Mouse (Mus musculus) heart, embryonic 11.5 days (tissue): Measurements from ENCODE around the gene St5. TPM values are rescaled to one million over a fixed set of nuclear protein-coding genes. Genes with fewer than 3 reads are reported as not detected.
A peak's percentile ranks its signal among the peaks of the same experiment; 100 is the strongest.

Experiments used
- ATAC-seq: fragments of 200-750 bp; cut with Nextera tagmentation; replicated peaks from 2 replicates; pipeline ENCODE4 v1.8.0; 2017; ENCODE audit warnings: moderate library complexity; ENCODE audit not compliant: insufficient number of reproducible peaks, low FRiP score, low TSS enrichment
- H3K27ac ChIP-seq: fragments of 300-500 bp; sonication (generic); 2 replicates; pipeline ENCODE4 v1.5.1; 2014; ENCODE audit warnings: mild to moderate bottlenecking, low read depth, low read length
- H3K27me3 ChIP-seq: fragments of 300-500 bp; sonication (generic); 2 replicates; pipeline ENCODE4 v1.6.1; 2014; ENCODE audit warnings: mild to moderate bottlenecking, low read length, mixed read lengths; ENCODE audit not compliant: control insufficient read depth, insufficient read depth
- H3K36me3 ChIP-seq: fragments of 300-500 bp; sonication (generic); 2 replicates; pipeline ENCODE4 v1.6.1; 2014; ENCODE audit warnings: mild to moderate bottlenecking, low read length, moderate library complexity, mixed read lengths; ENCODE audit not compliant: control insufficient read depth, insufficient read depth
- H3K4me1 ChIP-seq: fragments of 300-500 bp; sonication (generic); 2 replicates; pipeline ENCODE4 v1.6.1; 2014; ENCODE audit warnings: low read length; ENCODE audit not compliant: control insufficient read depth, insufficient read depth
- H3K4me2 ChIP-seq: fragments of 300-500 bp; sonication (generic); 2 replicates; pipeline ENCODE4 v1.6.1; 2014; ENCODE audit warnings: mild to moderate bottlenecking, moderate library complexity
- H3K4me3 ChIP-seq: fragments of 300-500 bp; sonication (generic); 2 replicates; pipeline ENCODE4 v1.5.1; 2014; ENCODE audit warnings: low read depth, low read length
- H3K9ac ChIP-seq: fragments of 300-500 bp; sonication (generic); 2 replicates; pipeline ENCODE4 v1.6.1; 2014; ENCODE audit warnings: mild to moderate bottlenecking, low read depth, low read length, moderate library complexity
- H3K9me3 ChIP-seq: fragments of 300-500 bp; sonication (generic); replicated peaks from 2 replicates; pipeline ENCODE4 v1.6.1; 2016; ENCODE audit warnings: low read length; ENCODE audit not compliant: control insufficient read depth
- WGBS: fragments of 180-500 bp; shearing (Covaris S2); extraction: QIAGEN DNeasy Blood & Tissue Kit; methylation state at CpG from one replicate; pipeline ENCODE4 v1.1.7; 2014; ENCODE audit not compliant: insufficient replicate concordance; 5-methylcytosine and 5-hydroxymethylcytosine counted together
- polyA plus RNA-seq: library from polyadenylated mRNA; unstranded; fragments of >200 nt; fragmentation: Nextera tagmentation; extraction: Ambion mirVana; gene quantifications from 2 replicates; pipeline ENCODE4 v1.2.1, GENCODE M21; 2014

The St5 gene
- polyA plus RNA-seq, 1 experiment from 2014 or later, result 31.0 TPM

DNA sequence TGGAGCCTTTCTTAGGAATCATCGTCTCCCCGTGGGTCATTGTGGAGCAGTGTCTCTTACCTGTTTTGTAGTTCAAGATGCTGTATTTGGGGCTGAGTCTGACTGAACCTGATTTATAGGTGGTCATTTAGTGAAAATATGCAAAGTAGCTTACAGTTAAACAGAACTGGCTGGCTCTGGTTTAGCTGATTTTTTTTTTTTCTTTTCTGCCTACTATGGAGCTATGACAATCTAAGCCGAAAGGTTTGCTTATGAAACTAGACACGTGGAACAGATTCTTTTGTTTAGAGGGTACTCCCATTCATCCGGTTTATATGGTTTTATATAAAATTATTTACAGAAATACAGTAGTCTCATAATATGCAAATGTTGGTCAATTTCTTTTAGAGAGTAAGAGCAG, 28.2 kb upstream of the St5 start, which contains the start of gene Ascl3:
Ascl3 (minus strand) TSS at position 101 of the 400 bp plus-strand sequence.
- no peaks in the 10 kb centered on the region for H3K4me1 ChIP-seq
- ATAC-seq, result no peak
- H3K4me2 ChIP-seq, result no peak within 1 kb of the TSS
- no peak within 1 kb of the TSS for H3K27ac ChIP-seq
- H3K9me3 ChIP-seq, result no peaks in the 10 kb centered on the region
- no peaks in the 10 kb centered on the region for H3K27me3 ChIP-seq
- H3K36me3 ChIP-seq, result no peaks in the 10 kb centered on the region
- 88% methylated on average over 5 of the region's 5 CpGs for WGBS
- no peak within 1 kb of the TSS for H3K9ac ChIP-seq
- no peak within 1 kb of the TSS for H3K4me3 ChIP-seq

DNA sequence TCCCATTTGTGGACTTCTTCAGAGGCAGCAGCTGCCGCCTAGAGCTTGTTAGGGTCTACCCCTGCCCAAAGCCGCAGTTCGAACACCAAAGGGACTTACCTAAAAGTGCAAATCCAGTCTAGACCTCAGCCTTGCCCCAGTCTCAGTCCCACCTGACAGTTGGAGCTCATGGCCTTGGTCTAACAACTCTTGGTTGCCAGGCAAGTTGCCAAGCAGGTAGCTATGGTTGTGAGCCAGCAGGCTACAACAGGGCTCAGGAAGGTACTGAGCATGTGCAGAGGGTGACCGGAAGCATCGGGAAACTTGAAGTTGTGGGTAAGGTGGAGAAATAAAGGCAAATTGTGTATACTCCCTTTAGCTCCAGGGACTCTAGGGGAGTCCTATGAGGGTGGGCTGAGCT, 20.3 kb upstream of the St5 start, which contains the start of gene BC051019:
BC051019 (minus strand) TSS at position 154 of the 400 bp plus-strand sequence.
- no peak for ATAC-seq
- Histone ChIP-seq H3K27me3 (no peaks in the 10 kb centered on the region), H3K9ac (no peak within 1 kb of the TSS), H3K9me3 (0 out of 2 replicates have a peak, but pooled peaks cover 2% of the 10 kb centered on the region), H3K36me3 (no peaks in the 10 kb centered on the region), H3K4me2 (no peak within 1 kb of the TSS), H3K4me1 (no peaks in the 10 kb centered on the region), H3K4me3 (no peak within 1 kb of the TSS), H3K27ac (no peak within 1 kb of the TSS)
- WGBS, result 84% methylated on average over 5 of the region's 5 CpGs

DNA sequence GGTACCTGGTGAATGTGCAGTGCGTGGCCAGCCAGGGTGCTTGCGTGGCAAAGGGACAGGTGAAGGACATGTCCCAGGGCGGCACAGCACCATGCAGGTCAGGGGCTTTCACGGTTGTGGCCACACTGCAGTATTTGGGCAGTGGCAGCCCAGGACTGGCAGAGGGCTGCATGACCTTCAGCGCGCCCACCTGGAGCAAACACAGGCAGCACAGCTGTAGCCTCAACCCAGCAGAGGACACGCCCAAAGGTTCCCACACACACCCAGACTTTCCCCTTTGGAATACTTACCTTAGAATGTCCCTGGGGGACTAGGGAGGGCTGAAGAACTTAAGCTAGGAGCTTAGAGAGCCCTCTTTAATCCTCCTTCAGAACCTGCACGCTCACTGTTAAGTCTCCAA, 19.7 kb upstream of the St5 start:
- ATAC-seq, result no peak
- Histone ChIP-seq H3K9ac (no peak overlapping the region), H3K4me2 (no peak overlapping the region), H3K36me3 (no peaks in the 10 kb centered on the region), H3K27me3 (no peaks in the 10 kb centered on the region), H3K4me3 (no peak overlapping the region), H3K9me3 (0 out of 2 replicates have a peak, but pooled peaks cover 2% of the 10 kb centered on the region), H3K4me1 (no peaks in the 10 kb centered on the region), H3K27ac (no peak overlapping the region)
- WGBS, result 92% methylated on average over 8 of the region's 8 CpGs

DNA sequence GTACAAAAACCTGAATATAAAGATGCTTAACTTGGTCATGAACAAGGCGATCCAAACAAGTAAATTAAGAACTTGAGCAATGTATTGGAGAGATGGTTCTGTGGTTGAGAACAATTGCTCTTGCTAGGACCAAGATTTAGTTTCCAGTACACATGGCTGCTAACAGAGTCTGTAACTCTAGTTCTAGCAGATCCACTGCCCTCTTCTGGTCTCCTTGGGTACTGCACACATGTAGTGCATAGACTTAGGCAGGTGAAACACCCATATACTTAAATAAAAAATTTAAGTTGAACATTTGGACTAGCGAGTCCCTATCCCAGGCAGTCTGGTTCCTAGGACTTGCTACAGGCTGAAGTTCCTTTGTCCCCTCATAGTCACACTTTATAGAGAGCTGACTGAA, 19.2 kb upstream of the St5 start:
- ATAC-seq, result no peak
- H3K4me3 ChIP-seq, result no peak overlapping the region
- H3K9me3 ChIP-seq, result 0 out of 2 replicates have a peak, but pooled peaks cover 2% of the 10 kb centered on the region
- no peak overlapping the region for H3K9ac ChIP-seq
- no peaks in the 10 kb centered on the region for H3K4me1 ChIP-seq
- no peak overlapping the region for H3K4me2 ChIP-seq
- 91% methylated on average over 2 of the region's 2 CpGs for WGBS
- no peak overlapping the region for H3K27ac ChIP-seq
- H3K27me3 ChIP-seq, result no peaks in the 10 kb centered on the region
- H3K36me3 ChIP-seq, result no peaks in the 10 kb centered on the region

DNA sequence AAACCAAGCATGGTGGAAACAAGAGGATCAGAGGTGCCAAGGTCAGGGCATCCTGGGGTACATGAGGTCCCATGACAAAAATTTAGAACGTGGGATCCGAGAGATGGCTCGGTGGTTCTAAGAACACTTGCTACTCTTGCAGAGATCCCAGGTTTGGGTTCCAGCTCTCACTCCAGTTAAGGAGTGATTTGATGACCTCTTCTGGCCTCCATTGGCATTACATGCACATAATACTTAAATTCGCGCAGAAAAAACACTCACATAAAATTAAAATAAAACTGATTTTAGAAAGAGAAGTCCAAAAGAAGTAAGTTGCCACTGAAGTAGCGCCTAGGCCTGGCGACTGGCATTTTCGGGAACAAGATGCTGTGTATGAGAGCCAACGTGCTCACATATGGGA, 15.9 kb upstream of the St5 start:
- Histone ChIP-seq H3K27ac (no peak overlapping the region), H3K36me3 (no peaks in the 10 kb centered on the region), H3K4me3 (no peak overlapping the region), H3K4me2 (no peak overlapping the region), H3K9me3 (0 out of 2 replicates have a peak, but pooled peaks cover 2% of the 10 kb centered on the region), H3K9ac (no peak overlapping the region), H3K27me3 (no peaks in the 10 kb centered on the region), H3K4me1 (no peaks in the 10 kb centered on the region)
- WGBS, result 59% methylated on average over 9 of the region's 9 CpGs
- ATAC-seq, result no peak

DNA sequence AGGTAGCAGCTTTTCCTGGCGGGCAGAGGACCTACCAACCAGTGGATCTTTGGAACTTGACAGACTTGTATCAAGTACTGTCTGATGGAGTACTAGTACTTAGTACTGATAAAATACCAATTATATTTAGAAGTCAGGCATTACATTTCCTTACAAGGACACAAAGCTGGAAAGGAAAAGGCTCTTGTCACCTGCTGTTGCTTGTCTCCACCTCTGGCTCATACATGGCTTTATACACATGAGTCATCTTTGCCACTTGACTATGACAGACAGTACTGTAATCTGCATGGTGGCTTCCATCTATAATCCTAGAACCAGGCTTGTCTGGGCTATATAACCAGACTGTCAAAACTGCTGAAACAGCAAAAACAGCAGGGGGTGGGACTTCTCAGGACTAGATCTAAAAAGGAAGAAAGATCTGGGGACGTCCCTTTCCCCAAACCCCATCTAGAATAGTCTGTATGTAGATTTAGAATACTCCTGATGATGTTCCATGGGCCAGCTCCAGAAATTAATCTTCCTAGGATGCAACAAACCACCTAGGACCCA, 10.1 kb upstream of the St5 start:
- 77% methylated on average over 2 of the region's 2 CpGs for WGBS
- Histone ChIP-seq H3K27me3 (no peaks in the 10 kb centered on the region), H3K36me3 (no peaks in the 10 kb centered on the region; the same call in 1 of the 2 replicates), H3K4me1 (peaks cover 11% of the 10 kb centered on the region), H3K27ac (no peak overlapping the region), H3K4me2 (no peak overlapping the region), H3K9ac (no peak overlapping the region), H3K4me3 (no peak overlapping the region), H3K9me3 (no peaks in the 10 kb centered on the region)
- no peak for ATAC-seq

DNA sequence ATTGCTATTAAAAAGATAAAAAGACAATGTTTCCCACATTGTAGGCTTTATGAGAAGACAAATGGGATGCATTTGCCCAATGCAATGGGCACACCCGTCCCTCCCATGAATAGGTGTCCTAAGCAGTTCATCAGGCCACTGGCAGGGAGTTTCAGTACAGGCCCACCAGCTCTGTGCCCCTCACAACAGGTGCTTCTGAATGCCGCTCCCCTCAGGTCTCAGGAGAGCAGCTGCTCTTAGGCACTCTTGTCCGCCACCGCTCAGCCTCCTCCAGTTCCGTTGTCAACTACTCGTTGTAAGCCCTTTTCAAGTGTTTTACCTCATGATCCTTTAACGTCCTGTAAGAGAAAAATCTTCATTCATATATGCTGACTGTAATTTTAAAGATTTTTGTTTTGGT, 8.8 kb upstream of the St5 start:
- Histone ChIP-seq H3K9me3 (no peaks in the 10 kb centered on the region), H3K27ac (no peak overlapping the region), H3K4me2 (no peak overlapping the region), H3K36me3 (no peaks in the 10 kb centered on the region; the same call in 1 of the 2 replicates), H3K9ac (no peak overlapping the region), H3K4me3 (no peak overlapping the region), H3K4me1 (peaks cover 18% of the 10 kb centered on the region), H3K27me3 (no peaks in the 10 kb centered on the region)
- WGBS, result 87% methylated on average over 7 of the region's 7 CpGs
- ATAC-seq, result no peak

DNA sequence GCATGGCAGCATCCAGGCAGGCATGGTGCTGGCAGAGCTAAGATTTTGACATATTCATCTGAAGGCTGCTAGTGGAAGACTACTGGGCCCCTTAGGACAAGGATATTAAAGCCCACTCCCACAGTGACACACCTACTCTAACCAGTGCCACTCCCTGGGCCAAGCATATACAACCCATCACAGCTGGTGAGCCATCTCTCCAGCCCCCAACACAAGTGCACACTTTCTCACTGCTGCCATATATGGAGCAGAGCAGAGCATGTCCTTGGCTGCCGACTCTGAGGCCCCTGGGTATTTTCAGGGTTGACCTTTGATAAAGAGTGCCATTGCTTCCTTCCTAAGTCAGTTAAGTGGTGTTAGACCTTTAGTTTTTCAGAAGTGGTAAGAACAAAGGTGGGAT, 6.7 kb upstream of the St5 start:
- no peaks in the 10 kb centered on the region for H3K27me3 ChIP-seq
- H3K4me3 ChIP-seq, result no peak overlapping the region
- H3K36me3 ChIP-seq, result no peaks in the 10 kb centered on the region; the same call in 1 of the 2 replicates
- WGBS, result 7% methylated on average over 1 of the region's 1 CpGs
- ATAC-seq, result no peak
- no peak overlapping the region for H3K4me2 ChIP-seq
- H3K4me1 ChIP-seq, result peaks cover 18% of the 10 kb centered on the region
- H3K9me3 ChIP-seq, result no peaks in the 10 kb centered on the region
- no peak overlapping the region for H3K9ac ChIP-seq
- H3K27ac ChIP-seq, result no peak overlapping the region

DNA sequence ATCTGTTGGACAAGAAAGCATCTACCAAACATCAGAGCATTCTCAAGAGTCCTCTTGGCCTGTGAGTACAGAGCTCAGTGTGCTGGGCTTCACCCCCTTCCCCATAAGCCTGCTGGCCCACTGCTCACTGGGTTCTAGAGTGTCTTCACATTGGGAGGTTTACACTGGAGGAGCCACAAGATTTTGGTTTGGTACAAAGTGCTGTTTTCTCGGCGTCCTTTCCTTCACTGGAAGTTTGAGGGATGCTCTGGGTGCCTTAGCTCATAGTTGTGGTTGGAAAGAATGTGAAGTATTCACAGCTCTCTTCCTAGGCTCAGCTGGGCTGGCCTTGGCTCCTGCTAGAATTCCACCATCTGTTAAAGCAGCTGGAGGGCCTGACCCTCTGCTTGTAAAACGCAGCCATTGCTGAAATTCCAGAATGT, 5.6 kb upstream of the St5 start:
- H3K36me3 ChIP-seq, result no peaks in the 10 kb centered on the region; the same call in 1 of the 2 replicates

More for the DNA sequence above, 5.6 kb upstream of the St5 start:
- Histone ChIP-seq H3K9me3 (no peaks in the 10 kb centered on the region), H3K9ac (no peak overlapping the region), H3K4me1 (peaks cover 18% of the 10 kb centered on the region), H3K27me3 (no peaks in the 10 kb centered on the region), H3K27ac (peak overlapping the region; percentile 80), H3K4me2 (0 out of 2 replicates have a peak overlapping the region, but pooled peaks have one; percentile 9), H3K4me3 (no peak overlapping the region)
- no peak; the same call in 1 of the 2 replicates for ATAC-seq
- WGBS, result 11% methylated on average over 3 of the region's 3 CpGs
